Mouse (Mus musculus) liver, embryonic 13.5 days (tissue): Measurements from ENCODE around the gene Pde4b. TPM values are rescaled to one million over a fixed set of nuclear protein-coding genes. Genes with fewer than 3 reads are reported as not detected.

Experiments
- ATAC-seq: fragments of 200-750 bp; cut with Nextera tagmentation; 2 replicates; pipeline ENCODE4 v1.8.0; 2017; ENCODE audit warnings: low read depth, mild to moderate bottlenecking, moderate number of reproducible peaks, moderate library complexity
- DNase-seq: peaks from one replicate; pipeline ENCODE4 v3.0.0; 2022
- H3K27ac ChIP-seq: fragments of 300-500 bp; sonication (generic); 2 replicates; pipeline ENCODE4 v1.5.1; 2015; ENCODE audit warnings: moderate library complexity, mild to moderate bottlenecking, inconsistent platforms
- H3K27me3 ChIP-seq: fragments of 300-500 bp; sonication (generic); 2 replicates; pipeline ENCODE4 v1.6.1; 2015; ENCODE audit warnings: mild to moderate bottlenecking, inconsistent platforms
- H3K36me3 ChIP-seq: fragments of 300-500 bp; sonication (generic); 2 replicates; pipeline ENCODE4 v1.6.1; 2015; ENCODE audit warnings: mild to moderate bottlenecking, inconsistent platforms
- H3K4me1 ChIP-seq: fragments of 300-500 bp; sonication (generic); replicated peaks from 2 replicates; pipeline ENCODE4 v1.6.1; 2015; ENCODE audit warnings: inconsistent platforms
- H3K4me2 ChIP-seq: fragments of 300-500 bp; sonication (generic); 2 replicates; pipeline ENCODE4 v1.6.1; 2015; ENCODE audit warnings: inconsistent platforms, mild to moderate bottlenecking, moderate library complexity
- H3K4me3 ChIP-seq: fragments of 300-500 bp; sonication (generic); replicated peaks from 2 replicates; pipeline ENCODE4 v1.5.1; 2015; ENCODE audit warnings: mild to moderate bottlenecking, inconsistent platforms
- H3K9ac ChIP-seq: fragments of 300-500 bp; sonication (generic); 2 replicates; pipeline ENCODE4 v1.6.1; 2015; ENCODE audit warnings: mild to moderate bottlenecking, inconsistent platforms
- H3K9me3 ChIP-seq: fragments of 300-500 bp; sonication (generic); replicated peaks from 2 replicates; pipeline ENCODE4 v1.6.1; 2016; ENCODE audit warnings: inconsistent platforms
- WGBS: fragments of 180-500 bp; shearing (Covaris S2); methylation state at CpG from one replicate; pipeline ENCODE4 v1.1.7; 2015; ENCODE audit not compliant: insufficient replicate concordance; 5-methylcytosine and 5-hydroxymethylcytosine counted together
- polyA plus RNA-seq: library from polyadenylated mRNA; unstranded; fragments of >200 nt; fragmentation: Nextera tagmentation; extraction: Ambion mirVana; gene quantifications from 2 replicates; pipeline ENCODE4 v1.2.1, GENCODE M21; 2015

The Pde4b gene
- polyA plus RNA-seq, 1 experiment from 2014 or later: 2.2 TPM

DNA sequence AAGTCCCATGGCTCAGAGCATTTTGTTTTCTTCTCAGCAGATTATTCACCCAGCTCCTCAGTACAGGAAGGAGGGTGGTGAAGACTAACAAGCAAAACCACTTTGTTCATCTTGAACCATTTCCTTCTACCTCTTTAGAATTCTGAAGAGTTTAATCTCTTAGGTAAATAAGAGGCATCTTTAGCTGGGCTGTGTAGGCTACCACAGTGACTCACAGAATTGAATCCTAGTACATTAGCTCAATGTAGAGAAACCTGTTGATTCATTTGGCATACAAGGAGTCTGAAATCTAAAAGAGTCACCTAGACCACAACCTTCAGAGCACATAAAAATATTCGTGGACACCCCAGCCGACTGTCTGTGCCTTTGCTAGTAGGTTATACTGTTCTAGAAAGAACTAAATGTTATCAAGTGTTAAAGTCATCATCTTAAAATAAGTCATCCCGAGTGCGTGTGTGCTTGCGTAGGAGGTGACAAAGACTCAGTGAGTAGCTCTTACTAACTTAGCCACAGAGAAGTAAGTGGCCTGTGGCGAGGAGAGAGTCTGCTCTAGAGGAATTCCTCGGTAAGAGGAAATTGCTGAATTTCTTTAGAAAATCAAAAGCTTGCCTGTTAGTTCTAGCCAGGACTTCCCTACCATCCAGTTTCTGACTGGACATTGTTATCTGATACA lies 520.5 kb downstream of the Pde4b start:
- no peak overlapping the region for H3K4me3 ChIP-seq
- no peak overlapping the region for H3K9ac ChIP-seq
- no peaks in the 10 kb centered on the region for H3K27me3 ChIP-seq
- no peaks in the 10 kb centered on the region for H3K9me3 ChIP-seq
- WGBS: 65% methylated on average over 7 of the region's 7 CpGs
- DNase-seq: no peak
- ATAC-seq: no peak
- peaks cover 6% of the 10 kb centered on the region; the same call in 1 of the 2 replicates for H3K4me1 ChIP-seq
- no peak overlapping the region for H3K27ac ChIP-seq
- H3K36me3 ChIP-seq: peaks cover 12% of the 10 kb centered on the region
- H3K4me2 ChIP-seq: no peak overlapping the region

GRCm38 (mm10) chr4:102612596-102612995 lies 525.3 kb downstream of the Pde4b start:
- DNase-seq (no peak), ATAC-seq (no peak)
- 71% methylated on average over 4 of the region's 4 CpGs for whole genome bisulfite sequencing

GRCm38 (mm10) chr4:102617774-102618173 lies 530.4 kb downstream of the Pde4b start:
- ATAC-seq: no peak
- WGBS: 40% methylated on average over 4 of the region's 4 CpGs
- no peak for DNase-seq
- H3K4me2 ChIP-seq: no peak overlapping the region
- no peaks in the 10 kb centered on the region for H3K36me3 ChIP-seq
- no peaks in the 10 kb centered on the region for H3K27me3 ChIP-seq
- H3K9ac ChIP-seq: no peak overlapping the region
- no peak overlapping the region for H3K27ac ChIP-seq
- no peaks in the 10 kb centered on the region for H3K4me1 ChIP-seq
- no peaks in the 10 kb centered on the region for H3K9me3 ChIP-seq
- H3K4me3 ChIP-seq: no peak overlapping the region

More at GRCm38 (mm10) chr4:102612596-102612995, 525.3 kb downstream of the Pde4b start:
- H3K9ac ChIP-seq: no peak overlapping the region
- no peaks in the 10 kb centered on the region for H3K9me3 ChIP-seq
- no peak overlapping the region for H3K4me2 ChIP-seq
- no peaks in the 10 kb centered on the region for H3K36me3 ChIP-seq
- H3K4me3 ChIP-seq: no peak overlapping the region
- no peaks in the 10 kb centered on the region for H3K27me3 ChIP-seq
- no peak overlapping the region for H3K27ac ChIP-seq
- H3K4me1 ChIP-seq: peaks cover 6% of the 10 kb centered on the region; the same call in 1 of the 2 replicates

- no peak for DNase-seq
- H3K27me3 ChIP-seq: no peaks in the 10 kb centered on the region
- H3K27ac ChIP-seq: no peak overlapping the region
- H3K4me2 ChIP-seq: no peak overlapping the region
- no peak for ATAC-seq
- H3K36me3 ChIP-seq: no peaks in the 10 kb centered on the region
- no peak overlapping the region for H3K9ac ChIP-seq
- 61% methylated on average over 3 of the region's 3 CpGs for WGBS
- H3K4me3 ChIP-seq: no peak overlapping the region
- no peaks in the 10 kb centered on the region for H3K9me3 ChIP-seq
- H3K4me1 ChIP-seq: no peaks in the 10 kb centered on the region
Observed at GRCm38 (mm10) chr4:102618609-102619008, 531.3 kb downstream of the Pde4b start.

DNA sequence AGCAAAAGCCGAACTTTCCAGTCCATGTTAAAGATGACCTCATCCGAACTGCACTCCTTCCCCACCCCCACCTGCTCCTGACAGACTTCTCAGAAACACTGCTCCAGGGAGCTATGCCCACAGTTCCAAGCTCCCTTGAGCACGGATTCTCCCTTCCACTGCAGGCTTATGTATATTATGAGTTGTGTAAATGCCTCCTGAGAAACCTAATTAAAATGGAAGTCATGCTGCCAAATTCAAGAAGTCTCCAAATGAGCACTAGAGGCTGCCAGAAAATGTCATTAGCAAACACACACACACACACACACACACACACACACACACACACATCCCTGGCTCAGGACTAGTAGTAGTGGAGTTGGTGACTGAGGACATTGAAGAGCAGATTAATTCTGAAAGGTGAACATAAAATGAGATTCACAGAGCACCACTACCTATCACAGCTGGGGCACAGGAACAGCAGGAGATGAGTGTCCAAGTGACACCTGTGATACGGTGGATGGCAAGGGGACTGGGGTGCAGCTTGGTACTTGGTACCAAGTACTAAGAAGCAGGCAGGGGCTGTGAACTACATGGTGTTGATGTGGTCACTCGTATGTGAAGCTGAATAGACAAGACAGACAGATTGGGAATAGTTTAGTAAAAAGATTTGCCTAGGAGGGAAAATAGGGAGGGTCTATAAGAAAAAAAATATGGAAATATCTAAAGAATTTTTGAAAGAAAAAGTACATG lies 533.0 kb downstream of the Pde4b start:
- no peak overlapping the region for H3K9ac ChIP-seq
- H3K36me3 ChIP-seq: no peaks in the 10 kb centered on the region
- no peaks in the 10 kb centered on the region; the same call in 1 of the 2 replicates for H3K4me1 ChIP-seq
- no peak overlapping the region for H3K27ac ChIP-seq
- no peaks in the 10 kb centered on the region for H3K9me3 ChIP-seq
- DNase-seq: no peak
- ATAC-seq: no peak
- 59% methylated on average over 5 of the region's 5 CpGs for WGBS
- no peak overlapping the region for H3K4me2 ChIP-seq
- H3K4me3 ChIP-seq: no peak overlapping the region
- H3K27me3 ChIP-seq: no peaks in the 10 kb centered on the region

GRCm38 (mm10) chr4:102621120-102621519 lies 533.8 kb downstream of the Pde4b start:
- Histone ChIP-seq H3K27me3 (no peaks in the 10 kb centered on the region), H3K9me3 (no peaks in the 10 kb centered on the region), H3K36me3 (no peaks in the 10 kb centered on the region), H3K4me2 (no peak overlapping the region), H3K9ac (no peak overlapping the region), H3K4me1 (no peaks in the 10 kb centered on the region; the same call in 1 of the 2 replicates), H3K4me3 (no peak overlapping the region), H3K27ac (no peak overlapping the region)
- 67% methylated on average over 2 of the region's 2 CpGs for WGBS
- DNase-seq: no peak
- no peak for ATAC-seq

GRCm38 (mm10) chr4:102622977-102623376 lies 535.6 kb downstream of the Pde4b start:
- no peak overlapping the region for H3K4me2 ChIP-seq
- H3K36me3 ChIP-seq: no peaks in the 10 kb centered on the region
- H3K27me3 ChIP-seq: no peaks in the 10 kb centered on the region
- ATAC-seq (no peak), DNase-seq (no peak)
- H3K27ac ChIP-seq: no peak overlapping the region
- H3K9ac ChIP-seq: no peak overlapping the region
- no peaks in the 10 kb centered on the region; the same call in 1 of the 2 replicates for H3K4me1 ChIP-seq
- 84% methylated on average over 5 of the region's 5 CpGs for WGBS
- H3K4me3 ChIP-seq: no peak overlapping the region
- no peaks in the 10 kb centered on the region for H3K9me3 ChIP-seq

GRCm38 (mm10) chr4:102623789-102624611 lies 536.7 kb downstream of the Pde4b start:
- WGBS: 59% methylated on average over 4 of the region's 4 CpGs
- no peak overlapping the region for H3K27ac ChIP-seq

DNA sequence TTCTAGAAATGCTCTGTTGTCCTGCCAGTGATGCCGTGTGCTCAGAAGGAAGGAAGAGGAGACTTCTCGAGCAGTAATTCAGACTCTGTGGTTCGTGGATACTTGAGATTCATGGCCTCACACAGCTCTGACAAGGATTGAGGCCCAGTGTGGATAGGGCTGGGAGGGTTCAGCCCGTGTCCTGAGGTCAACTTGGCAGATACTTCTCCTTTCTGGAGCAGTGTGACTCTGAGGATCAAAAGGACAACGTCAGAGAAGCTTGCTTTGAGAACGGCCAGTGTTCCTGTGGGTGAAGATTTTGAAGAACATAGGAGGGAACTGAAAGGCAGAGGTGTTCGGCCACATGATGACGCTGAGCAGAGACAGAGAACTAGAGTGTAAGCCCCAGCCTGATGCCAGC lies 537.6 kb downstream of the Pde4b start:
- Histone ChIP-seq H3K4me3 (no peak overlapping the region), H3K27ac (no peak overlapping the region), H3K36me3 (no peaks in the 10 kb centered on the region), H3K4me2 (no peak overlapping the region), H3K27me3 (no peaks in the 10 kb centered on the region), H3K9ac (no peak overlapping the region), H3K4me1 (no peaks in the 10 kb centered on the region; the same call in 1 of the 2 replicates), H3K9me3 (no peaks in the 10 kb centered on the region)
- no peak for DNase-seq
- WGBS: 18% methylated on average over 8 of the region's 8 CpGs
- 0 out of 2 replicates have a peak, but pooled peaks have one; percentile 43 for ATAC-seq

More at GRCm38 (mm10) chr4:102623789-102624611, 536.7 kb downstream of the Pde4b start:
- DNase-seq: no peak
- Histone ChIP-seq H3K27me3 (no peaks in the 10 kb centered on the region), H3K9ac (no peak overlapping the region), H3K4me1 (no peaks in the 10 kb centered on the region; the same call in 1 of the 2 replicates), H3K4me2 (no peak overlapping the region), H3K9me3 (no peaks in the 10 kb centered on the region), H3K36me3 (no peaks in the 10 kb centered on the region), H3K4me3 (no peak overlapping the region)
- no peak for ATAC-seq

GRCm38 (mm10) chr4:102627799-102628198 lies 540.5 kb downstream of the Pde4b start:
- no peak for ATAC-seq
- 67% methylated on average over 4 of the region's 4 CpGs for WGBS
- H3K4me2 ChIP-seq: no peak overlapping the region
- no peak overlapping the region for H3K9ac ChIP-seq
- H3K4me3 ChIP-seq: no peak overlapping the region
- no peaks in the 10 kb centered on the region for H3K36me3 ChIP-seq
- no peaks in the 10 kb centered on the region; the same call in 1 of the 2 replicates for H3K4me1 ChIP-seq
- no peaks in the 10 kb centered on the region; the same call in 1 of the 2 replicates for H3K27me3 ChIP-seq
- no peak for DNase-seq
- H3K27ac ChIP-seq: no peak overlapping the region
- H3K9me3 ChIP-seq: no peaks in the 10 kb centered on the region

DNA sequence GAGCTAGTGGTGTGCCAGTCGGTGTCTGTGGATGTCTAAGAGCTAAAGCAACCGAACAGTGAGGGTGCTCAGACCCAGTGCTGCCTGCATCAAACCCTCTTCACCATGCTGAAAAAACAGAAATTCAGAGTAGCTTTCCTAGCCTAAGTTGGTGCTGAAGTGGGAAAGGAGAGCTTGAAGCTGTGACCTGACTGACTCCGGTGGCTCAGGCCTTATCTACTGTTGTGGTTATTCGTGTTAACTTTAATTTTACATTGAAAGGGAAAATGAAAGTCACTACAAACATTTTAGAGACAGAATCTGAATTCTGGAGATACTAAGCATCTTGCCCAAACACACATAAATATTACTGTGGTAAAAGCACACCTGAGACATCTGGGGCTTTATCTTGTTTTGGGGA lies 542.3 kb downstream of the Pde4b start:
- DNase-seq (no peak), ATAC-seq (no peak)
- H3K9me3 ChIP-seq: no peaks in the 10 kb centered on the region
- H3K36me3 ChIP-seq: no peaks in the 10 kb centered on the region
- H3K27ac ChIP-seq: no peak overlapping the region
- no peak overlapping the region for H3K4me3 ChIP-seq
- WGBS: 35% methylated on average over 4 of the region's 4 CpGs
- no peaks in the 10 kb centered on the region; the same call in 1 of the 2 replicates for H3K4me1 ChIP-seq
- H3K27me3 ChIP-seq: no peaks in the 10 kb centered on the region; the same call in 1 of the 2 replicates
- no peak overlapping the region for H3K4me2 ChIP-seq
- H3K9ac ChIP-seq: no peak overlapping the region
